Mouse (Mus musculus) embryonic stem cell, embryonic (primary cell): Measurements from ENCODE around the gene Ccdc146.
"Not testable (repeated sequence)": the region's sequence is repeated elsewhere in the genome, so short reads cannot be mapped to it uniquely, and the experiment has no call there.

Experiments used
- CTCF ChIA-PET, 4 experiments: fragments of 300-600 bp in 2 of 4; fragments of 350-600 bp in 2 of 4; sonication (Branson Sonifier 250); formaldehyde crosslinking; loops; one replicate each; lab custom pipeline; 2022; ENCODE audit warnings: inconsistent platforms in 2 of 4; lab: Charles Lee
- POLR2A ChIA-PET, 4 experiments: fragments of 300-600 bp in 2 of 4; fragments of 350-600 bp in 2 of 4; sonication (Branson Sonifier 250); formaldehyde crosslinking; loops; one replicate each; lab custom pipeline; 2022; ENCODE audit warnings: antibody characterized with exemption in 4 of 4, inconsistent platforms in 1 of 4; lab: Charles Lee

Ccdc146 gene

DNA sequence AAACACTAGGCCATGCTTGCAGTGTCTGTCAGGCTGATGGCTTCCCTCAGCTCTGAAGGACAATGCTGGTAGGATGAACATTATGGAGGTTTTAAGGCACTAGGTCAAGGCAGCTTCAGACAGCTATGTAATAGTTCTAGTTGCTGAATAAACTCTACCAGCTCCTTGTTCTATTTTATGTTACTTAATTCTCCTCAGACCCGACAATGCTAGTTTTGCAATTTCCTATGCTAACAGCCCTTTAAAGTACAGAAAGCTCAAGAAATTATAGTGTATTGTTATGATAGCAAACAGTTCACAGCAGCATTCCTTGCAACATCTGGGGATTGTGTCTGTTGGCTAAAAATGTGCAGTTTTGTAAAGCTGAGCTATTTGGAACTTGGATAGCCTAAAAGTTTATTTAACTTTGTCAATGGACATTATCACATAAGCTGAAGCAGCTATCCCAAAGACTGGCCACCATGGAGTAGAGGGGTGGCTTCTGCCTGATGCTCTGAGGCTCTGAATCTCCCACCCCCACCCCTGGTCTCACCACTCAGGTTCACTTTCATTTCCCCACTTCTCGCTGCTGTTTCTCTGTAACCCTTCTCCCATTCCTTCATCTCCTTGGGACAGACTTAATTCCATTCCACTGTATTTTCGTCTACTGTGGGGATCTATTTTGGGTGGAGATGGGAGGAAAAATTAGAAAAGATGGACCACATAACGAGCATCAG, 58.0 kb downstream of the Ccdc146 start:
- CTCF ChIA-PET = interaction anchor here in 1 of 4 experiments (0.7 kb wide), 1 partner anchor 121 kb away, joined by 3 read pairs; no protein-coding TSS in a partner anchor

DNA sequence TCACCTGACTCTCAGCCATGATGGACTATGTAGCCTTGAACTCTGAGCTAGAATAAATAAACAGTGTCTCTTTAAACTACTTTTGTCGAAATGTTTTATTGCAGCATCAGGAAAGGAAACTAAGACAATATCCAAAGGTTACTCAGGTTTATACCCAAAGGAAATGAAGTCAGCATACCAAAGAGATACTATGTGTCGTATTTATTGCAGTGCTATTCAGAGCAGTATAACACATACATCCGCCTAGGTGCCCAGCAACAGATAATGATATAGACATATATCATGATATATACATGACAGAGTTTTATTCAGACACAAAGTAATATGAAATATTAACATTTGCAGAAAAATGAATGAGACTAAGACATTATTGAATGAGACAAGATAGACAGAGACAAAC, 61.1 kb downstream of the Ccdc146 start:
- CTCF ChIA-PET = no interaction called here
- POLR2A ChIA-PET = interaction anchor here in 1 of 4 experiments (0.7 to 1.3 kb wide), 2 partner anchors 9 to 72 kb away, joined by 3 read pairs; partner anchors contain the start of gene Fgl2

More for the DNA sequence above, 58.0 kb downstream of the Ccdc146 start:
- POLR2A ChIA-PET = no interaction called here

DNA sequence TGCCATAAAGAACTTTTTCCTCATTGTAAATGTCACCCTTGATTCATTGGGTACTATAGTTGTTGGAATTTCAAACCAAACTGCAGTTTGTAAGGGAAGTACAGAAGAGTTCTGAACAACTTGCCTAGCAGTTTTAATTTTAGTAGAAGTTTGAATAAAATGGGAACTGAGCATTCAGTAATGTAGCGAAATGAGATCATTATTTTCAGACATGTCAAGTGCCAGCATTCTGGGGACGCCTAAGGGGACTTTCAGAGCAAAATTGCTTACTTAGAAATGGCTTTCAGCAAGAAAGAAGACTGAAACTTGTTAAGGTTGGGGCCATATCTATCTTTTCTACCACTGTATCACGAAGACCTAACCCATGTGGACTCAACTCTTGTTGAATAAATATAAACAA, 65.8 kb downstream of the Ccdc146 start:
- ChIA-PET POLR2A (no interaction called here), CTCF (interaction anchor here in 1 of 4 experiments (0.7 kb wide), 1 partner anchor 106 kb away, joined by 7 read pairs; no protein-coding TSS in a partner anchor)

DNA sequence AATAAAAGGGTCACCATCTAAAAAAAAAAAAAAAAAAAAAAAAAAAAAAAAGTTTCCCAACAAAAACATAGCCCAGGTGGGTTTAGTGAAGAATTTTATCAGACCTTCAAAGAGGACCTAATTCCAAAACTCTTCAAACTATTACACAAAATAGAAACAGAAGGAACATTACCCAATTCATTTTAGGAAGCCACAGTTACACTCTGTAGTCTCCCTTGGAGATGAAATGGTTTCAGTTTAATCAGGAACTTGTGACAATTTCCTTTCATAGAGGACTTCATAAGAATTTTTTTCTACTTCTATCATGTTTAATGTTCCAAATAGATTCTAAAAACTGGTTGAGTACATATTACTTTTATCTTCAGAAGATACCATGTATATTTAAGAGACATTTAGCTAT, 72.8 kb downstream of the Ccdc146 start:
- ChIA-PET POLR2A (no interaction called here), CTCF (interaction anchor here in 1 of 4 experiments (0.5 kb wide), 1 partner anchor 1292 kb away, joined by 3 read pairs; no protein-coding TSS in a partner anchor)

DNA sequence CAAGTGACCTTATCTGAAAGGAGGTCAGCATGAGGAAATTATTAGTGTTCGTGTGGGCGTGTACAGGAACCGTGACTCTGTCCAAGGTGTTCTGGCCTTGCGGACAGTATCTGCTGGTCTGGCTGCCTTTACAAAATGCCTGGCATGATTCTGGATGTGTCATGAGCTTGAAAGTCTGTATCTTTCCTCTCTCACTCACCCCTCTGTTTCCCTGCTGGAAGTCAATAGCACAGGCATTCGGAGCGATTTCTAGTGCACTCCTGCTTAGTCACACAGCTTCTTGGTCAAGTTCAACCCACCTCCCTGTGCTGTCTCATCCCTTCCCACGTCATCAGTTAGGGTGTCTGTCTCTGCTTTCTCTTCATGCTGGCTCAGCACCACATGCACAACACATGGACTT, 76.1 kb downstream of the Ccdc146 start:
- CTCF ChIA-PET = no interaction called here
- POLR2A ChIA-PET = no interaction called here

DNA sequence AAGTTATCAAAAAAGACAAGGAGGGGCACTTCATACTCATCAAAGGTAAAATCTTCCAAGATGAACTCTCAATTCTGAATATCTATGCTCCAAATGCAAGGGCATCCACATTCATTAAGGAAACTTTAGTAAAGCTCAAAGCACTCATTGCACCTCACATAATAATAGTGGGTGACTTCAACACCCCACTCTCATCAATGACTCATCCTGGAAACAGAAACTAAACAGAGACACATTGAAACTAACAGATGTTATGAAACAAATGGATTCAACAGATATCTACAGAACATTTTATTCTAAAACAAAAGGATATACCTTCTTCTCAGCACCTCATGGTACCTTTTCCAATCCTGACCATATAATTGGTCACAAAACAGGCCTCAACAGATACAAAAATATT, 82.2 kb downstream of the Ccdc146 start:
- POLR2A ChIA-PET, CTCF ChIA-PET: not testable (repeated sequence)

DNA sequence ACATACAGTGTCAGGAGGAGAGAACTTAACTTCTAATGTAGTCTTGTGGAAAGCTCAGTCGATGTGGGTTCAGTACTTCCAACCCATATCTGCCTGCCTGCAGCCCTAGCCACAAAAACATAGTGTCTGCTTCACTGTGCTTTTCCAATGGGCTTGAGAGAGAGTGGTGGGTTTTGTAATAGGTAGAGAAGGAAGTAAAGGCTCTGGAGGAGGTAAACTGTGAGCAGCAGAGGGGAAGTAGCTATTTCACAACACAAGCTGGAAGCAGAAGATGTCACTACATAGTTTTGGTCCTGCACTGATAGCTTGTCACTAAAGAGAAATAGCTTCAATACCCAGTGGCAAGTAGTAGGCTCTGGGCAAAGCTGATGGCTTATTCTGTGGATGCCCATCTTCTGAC, 92.4 kb downstream of the Ccdc146 start:
- ChIA-PET POLR2A (interaction anchor here in 1 of 4 experiments (1.0 kb wide), 1 partner anchor 94 kb away, joined by 4 read pairs; no protein-coding TSS in a partner anchor), CTCF (interaction anchor here in 1 of 4 experiments (0.5 kb wide), 1 partner anchor 1893 kb away, joined by 3 read pairs; no protein-coding TSS in a partner anchor)

DNA sequence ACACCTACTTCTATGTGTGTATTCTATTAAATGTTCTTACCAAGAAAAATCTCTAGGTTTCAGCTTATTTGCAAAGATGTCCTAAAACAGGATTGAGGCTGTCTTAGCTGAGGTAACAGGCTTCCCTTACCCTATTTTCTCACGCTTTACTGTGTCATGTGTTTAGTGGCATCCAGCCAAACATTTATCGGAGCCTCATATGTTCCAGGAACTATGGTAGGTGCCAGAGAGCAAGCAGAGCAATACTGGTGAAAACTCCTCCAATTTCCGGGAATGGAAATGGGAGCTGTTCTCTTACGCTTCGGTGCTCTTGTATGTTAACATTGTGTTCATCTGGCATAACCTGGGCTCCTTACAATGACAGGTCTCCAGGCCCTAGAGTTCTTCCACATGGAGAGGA, 92.8 kb downstream of the Ccdc146 start:
- POLR2A ChIA-PET = interaction anchor here in 1 of 4 experiments (1.0 kb wide), 1 partner anchor 94 kb away, joined by 4 read pairs; no protein-coding TSS in a partner anchor
- CTCF ChIA-PET = interaction anchor here in 1 of 4 experiments (0.5 kb wide), 1 partner anchor 1894 kb away, joined by 3 read pairs; no protein-coding TSS in a partner anchor

DNA sequence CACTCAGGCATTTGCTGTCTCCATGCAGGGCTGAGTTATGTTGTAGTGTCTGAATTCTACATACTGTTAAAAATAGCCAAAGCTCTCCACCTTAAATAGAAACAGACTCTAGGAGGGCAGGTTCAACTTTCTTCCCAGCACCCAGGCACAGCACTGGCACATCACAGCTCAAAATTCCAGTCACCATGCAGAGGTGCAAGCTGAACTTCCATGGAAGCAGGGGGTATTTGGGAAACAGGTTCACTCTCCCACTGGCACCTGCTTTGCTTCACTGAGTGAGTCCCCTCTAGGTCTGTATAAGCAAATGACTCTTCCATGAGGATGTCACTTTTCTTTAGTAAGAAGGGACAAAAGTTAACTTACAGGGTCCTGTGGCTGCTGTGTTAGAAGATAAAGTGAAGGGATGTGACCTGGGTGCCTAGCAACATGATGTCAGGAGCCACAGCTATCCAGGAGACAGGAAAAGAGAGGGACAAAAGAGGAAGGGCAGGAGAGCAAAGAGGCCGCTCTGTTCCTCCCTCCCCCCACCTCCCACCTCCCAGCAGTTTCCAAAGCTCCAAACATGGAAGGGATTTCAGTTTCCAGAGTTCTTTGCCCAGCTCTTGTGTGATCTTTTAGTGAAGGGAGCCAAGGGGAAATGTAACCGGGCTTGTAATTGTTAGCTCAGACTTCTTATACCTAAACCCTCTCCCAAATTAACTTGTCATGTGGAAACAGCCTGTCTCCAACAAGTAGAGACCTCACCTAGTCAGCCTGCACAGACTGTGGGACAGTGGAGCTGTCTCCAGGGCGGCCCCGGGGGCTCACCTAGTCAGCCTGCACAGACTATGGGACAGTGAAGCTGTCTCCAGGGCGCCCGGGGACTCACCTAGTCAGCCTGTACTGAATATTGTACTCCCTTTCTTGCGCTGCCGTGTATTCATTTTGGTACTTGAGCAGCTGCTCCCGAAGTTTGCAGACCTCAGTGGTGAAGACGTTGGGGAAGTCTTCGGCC, 94.5 kb downstream of the Ccdc146 start:
- ChIA-PET CTCF (interaction anchor here in 2 of 4 experiments (0.7 to 1.1 kb wide), 2 partner anchors 257 to 374 kb away, joined by 3 to 5 read pairs; no protein-coding TSS in a partner anchor), POLR2A (interaction anchor here in 2 of 4 experiments (0.5 to 1.3 kb wide), 9 partner anchors 10 to 1014 kb away, joined by 3 to 7 read pairs (median 3); partner anchors contain the start of gene Lrrc17 (in 1 of the 2))

DNA sequence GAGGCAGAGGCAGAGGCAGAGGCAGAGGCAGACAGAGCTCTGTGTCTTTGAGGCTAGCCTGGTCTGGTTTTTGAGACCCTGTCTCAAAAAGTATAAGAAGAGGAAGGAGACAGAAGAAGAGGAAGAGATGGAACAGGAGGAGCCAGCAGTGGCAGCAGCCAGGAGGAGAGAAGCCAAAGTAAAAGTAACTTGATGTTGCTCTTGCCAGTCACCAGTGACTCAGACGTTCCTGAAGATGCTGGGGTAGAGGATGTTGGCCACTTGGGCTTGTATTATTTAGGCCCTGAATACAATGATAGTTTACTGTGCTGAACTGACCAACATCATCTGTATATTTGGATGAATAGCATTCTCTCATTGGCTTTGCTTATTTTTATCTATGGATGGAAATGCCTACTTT, 95.9 kb downstream of the Ccdc146 start:
- ChIA-PET POLR2A (no interaction called here), CTCF (no interaction called here)

DNA sequence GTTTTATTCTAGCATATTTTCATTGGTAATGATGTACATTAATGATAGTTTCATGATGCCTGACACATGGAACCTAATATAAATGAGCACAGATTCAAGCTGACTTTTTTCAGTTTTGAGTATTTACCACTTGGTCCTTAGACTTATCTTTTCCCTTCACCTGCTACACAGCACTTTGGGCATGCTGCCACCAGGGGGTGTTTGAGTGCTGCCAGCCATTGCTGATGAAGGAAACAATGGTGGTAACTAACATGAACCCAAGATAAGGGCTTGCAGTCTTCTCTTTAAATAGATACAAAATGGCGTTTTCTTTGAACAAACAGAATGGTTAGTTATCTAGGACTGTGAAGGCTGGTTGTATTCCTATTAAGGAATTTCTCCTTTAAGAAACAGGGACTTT, 98.0 kb downstream of the Ccdc146 start:
- ChIA-PET CTCF (interaction anchor here in 2 of 4 experiments (0.6 to 1.3 kb wide), 4 partner anchors 15 to 262 kb away, joined by 3 to 4 read pairs (median 3); no protein-coding TSS in a partner anchor), POLR2A (no interaction called here)

DNA sequence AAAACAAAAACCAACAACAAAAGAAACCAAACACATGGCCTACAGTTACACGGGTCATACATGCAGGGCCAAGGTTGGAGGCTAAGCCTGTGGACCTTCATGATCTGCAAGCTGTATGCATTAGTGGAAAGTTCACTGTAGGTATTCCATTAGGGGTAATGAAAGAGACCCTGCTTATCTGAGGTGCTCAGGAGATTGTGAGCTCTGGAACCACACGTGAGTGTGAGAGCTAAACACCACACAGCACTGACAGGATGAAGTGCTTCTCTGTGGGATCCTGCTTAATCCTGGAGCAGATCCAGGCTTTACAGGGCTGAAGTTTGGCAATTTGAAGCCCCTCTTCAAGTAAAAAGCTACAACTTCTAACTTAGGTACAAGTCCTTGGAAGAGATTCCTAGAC, 104.3 kb downstream of the Ccdc146 start:
- ChIA-PET POLR2A (interaction anchor here in 1 of 4 experiments (1.5 kb wide), 1 partner anchor 10 kb away, joined by 3 read pairs; no protein-coding TSS in a partner anchor), CTCF (no interaction called here)

DNA sequence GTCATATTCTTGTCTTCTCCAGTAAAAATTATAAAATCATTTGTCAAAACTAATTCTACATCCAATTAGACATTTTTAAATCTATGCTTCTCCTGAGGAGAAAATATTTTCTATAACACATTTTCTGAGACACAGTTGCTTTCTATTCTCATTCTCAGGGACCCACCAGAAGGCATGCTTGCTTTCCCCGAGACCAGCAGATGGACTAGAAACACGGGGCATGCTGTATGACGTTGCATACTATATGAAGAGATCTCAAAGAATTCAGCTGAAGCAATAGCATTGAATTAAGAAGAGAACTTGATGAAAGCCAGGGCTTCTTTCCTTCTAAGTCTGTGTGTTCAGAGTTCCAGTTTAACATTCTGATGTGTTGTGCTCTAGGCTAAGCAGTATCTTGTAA, 109.8 kb downstream of the Ccdc146 start:
- ChIA-PET POLR2A (no interaction called here), CTCF (no interaction called here)

DNA sequence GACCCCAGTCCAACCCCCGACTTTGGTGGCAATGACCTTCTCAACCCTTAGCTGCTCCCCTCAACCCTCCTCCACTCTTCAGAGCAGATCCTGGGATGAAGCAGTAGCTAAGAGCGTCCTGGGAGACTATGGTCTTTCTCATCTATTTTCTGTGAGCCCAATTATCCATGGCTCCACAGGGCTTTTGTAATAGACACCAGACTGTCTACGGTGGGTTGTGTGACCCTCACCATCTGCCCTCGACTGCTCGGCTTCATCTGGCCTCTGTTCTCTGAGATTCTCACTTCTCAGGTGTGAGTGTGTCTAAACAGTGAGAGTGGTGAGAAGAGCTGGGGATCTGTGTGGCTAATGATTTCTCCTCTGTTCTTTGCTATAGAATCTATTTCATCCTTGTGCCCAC, 117.3 kb downstream of the Ccdc146 start:
- ChIA-PET POLR2A (interaction anchor here in 1 of 4 experiments (0.6 kb wide), 1 partner anchor 29 kb away, joined by 6 read pairs; no protein-coding TSS in a partner anchor), CTCF (no interaction called here)

DNA sequence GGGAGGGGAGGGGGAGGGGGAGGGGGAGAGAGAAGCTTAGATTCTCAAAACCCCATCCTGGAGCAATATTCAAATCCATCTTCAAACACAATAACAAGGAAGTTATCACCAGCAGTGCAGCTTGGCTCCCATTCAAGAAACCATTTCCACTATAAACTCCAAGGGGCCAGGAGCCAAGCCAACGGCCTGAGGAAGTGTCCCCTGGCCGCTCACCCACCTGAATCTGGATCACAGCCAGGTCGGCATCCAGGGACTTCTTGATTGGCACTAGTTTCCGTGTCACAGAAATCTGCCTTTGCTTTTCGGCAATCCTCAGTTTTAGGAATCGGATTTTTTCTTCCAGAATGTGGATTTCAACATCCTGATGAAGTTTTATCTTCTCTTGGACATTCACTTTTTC, 123.5 kb downstream of the Ccdc146 start:
- ChIA-PET POLR2A (no interaction called here), CTCF (no interaction called here)

DNA sequence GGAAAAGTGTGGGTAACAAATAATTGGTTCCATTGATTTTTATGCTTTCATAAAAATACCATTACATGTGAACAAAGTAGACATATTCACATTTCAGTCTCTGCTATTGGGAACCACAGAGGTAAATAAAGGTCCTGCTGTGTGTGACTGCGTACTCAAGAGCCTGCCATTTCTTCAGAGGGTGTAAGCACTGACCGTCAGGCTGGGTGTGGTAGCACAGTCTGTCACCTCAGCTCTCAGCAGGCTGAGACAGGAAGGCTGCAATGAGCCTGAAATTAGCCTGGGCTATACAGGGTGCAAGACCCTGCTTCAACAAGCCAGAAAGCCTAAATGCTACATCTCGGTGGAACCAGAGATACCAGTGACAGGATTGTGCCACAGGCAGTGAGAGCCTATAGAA, 124.4 kb downstream of the Ccdc146 start:
- ChIA-PET CTCF (no interaction called here), POLR2A (no interaction called here)

DNA sequence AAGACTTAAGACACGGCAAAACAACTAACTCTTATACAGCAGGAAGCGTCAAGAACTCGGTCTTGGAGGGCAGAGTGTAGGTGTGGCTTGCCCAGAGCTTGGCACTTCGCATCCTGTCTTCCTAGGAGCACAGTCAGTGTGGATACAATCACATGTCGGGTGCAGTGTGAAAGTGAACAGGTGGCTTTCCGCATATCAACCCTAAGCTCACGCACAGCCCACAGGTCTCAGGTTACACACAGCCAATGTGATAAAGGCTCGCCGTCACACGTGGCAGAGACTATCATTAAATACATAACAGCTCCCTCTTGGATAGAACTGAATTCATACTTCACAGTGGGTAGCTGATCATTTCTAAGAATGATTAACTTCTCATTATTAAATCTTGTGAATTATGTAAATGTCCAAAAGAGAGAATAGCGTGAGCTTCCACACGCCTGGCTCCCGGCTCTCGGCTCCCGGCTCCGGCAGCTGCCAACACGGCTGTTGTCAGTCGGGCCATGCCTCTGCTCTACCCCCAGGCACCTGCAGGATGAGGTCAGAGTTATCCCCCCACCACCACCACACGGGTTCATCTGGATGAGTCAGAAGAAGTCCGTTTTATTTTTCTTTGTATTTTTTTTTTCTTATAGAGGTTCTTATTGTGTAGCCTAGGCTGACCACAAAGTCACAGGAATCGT, 125.3 kb downstream of the Ccdc146 start:
- CTCF ChIA-PET = no interaction called here
- POLR2A ChIA-PET = interaction anchor here in 1 of 4 experiments (0.7 kb wide), 1 partner anchor 31 kb away, joined by 3 read pairs; no protein-coding TSS in a partner anchor

DNA sequence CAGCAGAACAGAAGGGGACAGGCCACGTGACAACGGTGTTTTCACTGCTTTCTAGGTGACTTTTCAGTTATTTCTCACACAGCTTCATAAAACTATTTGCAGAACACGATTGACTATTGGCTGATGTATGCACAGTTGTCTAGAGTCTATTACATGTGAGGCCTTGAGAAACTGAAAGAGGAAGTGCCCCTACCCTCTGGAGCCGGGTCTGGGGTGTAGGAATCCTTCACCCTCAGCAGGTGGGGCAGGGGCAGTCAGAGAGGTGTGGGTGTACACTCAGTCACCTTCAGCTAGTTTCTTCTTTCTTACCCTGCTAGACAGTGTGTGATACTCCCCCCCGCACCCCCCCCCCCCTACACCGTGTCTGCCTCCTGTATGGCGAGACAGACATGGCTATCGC, 128.8 kb downstream of the Ccdc146 start:
- CTCF ChIA-PET = no interaction called here
- POLR2A ChIA-PET = no interaction called here
